Mouse (Mus musculus): ENCODE data around the gene Epha4.

DNA sequence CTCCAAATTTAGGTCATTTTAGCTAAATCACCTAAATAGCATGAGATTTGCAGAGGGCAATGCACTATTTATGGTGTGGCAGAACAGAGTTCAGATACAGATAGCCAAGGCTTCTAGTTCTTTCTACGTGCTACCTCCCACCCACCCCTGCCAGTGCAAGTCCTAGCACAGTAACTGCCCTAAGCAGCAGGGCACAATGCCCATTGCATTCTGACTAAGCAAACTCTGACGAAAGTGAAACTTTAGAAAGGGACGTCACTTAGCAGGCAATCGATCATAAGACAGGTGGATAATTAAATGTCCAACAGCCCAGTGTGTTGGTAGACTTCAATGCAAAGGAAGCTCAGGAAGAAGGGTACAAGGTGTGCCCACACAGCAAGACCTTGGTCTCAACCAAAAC is 49.4 kb downstream of the Epha4 start:
- TF ChIP-seq POLR2A (IDR thresholded peaks at IDR 0.05; ENCODE audit: low read depth, low read length) (no peak), HCFC1 (IDR thresholded peaks at IDR 0.05; ENCODE audit: low read depth, low read length) (no peak), TCF12 (IDR thresholded peaks at IDR 0.05; ENCODE audit: low read depth, low read length) (no peak), CTCF (conservative IDR thresholded peaks at IDR 0.05 in 1 of 2, IDR thresholded peaks at IDR 0.05 in 1 of 2; ENCODE audit: low read depth in 2 of 2, low read length in 2 of 2) (no peak), MEF2A (IDR thresholded peaks at IDR 0.05; ENCODE audit: borderline replicate concordance, low read depth, low read length) (no peak), EP300 (IDR thresholded peaks at IDR 0.05; ENCODE audit: low read length) (no peak), TBP (conservative IDR thresholded peaks at IDR 0.05; ENCODE audit: low read depth, low read length) (no peak), E2F4 (IDR thresholded peaks at IDR 0.05; ENCODE audit: insufficient replicate concordance, low read depth, low read length) (no peak), PAX5 (IDR thresholded peaks at IDR 0.05; ENCODE audit: low read length) (no peak), NRF1 (IDR thresholded peaks at IDR 0.05; ENCODE audit: low read depth, low read length) (no peak)
